Mouse (Mus musculus) forebrain, embryonic 16.5 days (tissue): ENCODE measurements around the gene Tap1. TPM values are rescaled to one million over a fixed set of nuclear protein-coding genes. Genes with fewer than 3 reads are reported as not detected.
A peak's percentile ranks its signal among the peaks of the same experiment; 100 is the strongest.

ENCODE experiments used
- ATAC-seq: fragments of 200-750 bp; cut with Nextera tagmentation; 2 replicates; pipeline ENCODE4 v1.8.0; 2017; ENCODE audit warnings: mild to moderate bottlenecking, moderate library complexity
- H3K27ac ChIP-seq: fragments of 300-500 bp; sonication (generic); 2 replicates; pipeline ENCODE4 v1.5.1; 2014; ENCODE audit warnings: low read length, control low read depth
- H3K27me3 ChIP-seq: fragments of 300-500 bp; sonication (generic); replicated peaks from 2 replicates; pipeline ENCODE4 v1.6.1; 2014; ENCODE audit warnings: low read length; ENCODE audit not compliant: control insufficient read depth, insufficient read depth
- H3K36me3 ChIP-seq: fragments of 300-500 bp; sonication (generic); 2 replicates; pipeline ENCODE4 v1.6.1; 2014; ENCODE audit not compliant: control insufficient read depth, insufficient read depth
- H3K4me1 ChIP-seq: fragments of 300-500 bp; sonication (generic); replicated peaks from 2 replicates; pipeline ENCODE4 v1.6.1; 2014; ENCODE audit warnings: low read length; ENCODE audit not compliant: control insufficient read depth, insufficient read depth
- H3K4me2 ChIP-seq: fragments of 300-500 bp; sonication (generic); 2 replicates; pipeline ENCODE4 v1.6.1; 2014; ENCODE audit warnings: mild to moderate bottlenecking, low read length, control low read depth
- H3K4me3 ChIP-seq: fragments of 300-500 bp; sonication (generic); replicated peaks from 2 replicates; pipeline ENCODE4 v1.5.1; 2014; ENCODE audit warnings: mild to moderate bottlenecking, low read length, control low read depth
- H3K9ac ChIP-seq: fragments of 300-500 bp; sonication (generic); replicated peaks from 2 replicates; pipeline ENCODE4 v1.6.1; 2014; ENCODE audit warnings: low read depth, low read length, control low read depth
- H3K9me3 ChIP-seq: fragments of 300-500 bp; sonication (generic); 2 replicates; pipeline ENCODE4 v1.6.1; 2016; ENCODE audit warnings: low read length; ENCODE audit not compliant: control insufficient read depth
- WGBS: fragments of 180-500 bp; shearing (Covaris S2); extraction: QIAGEN DNeasy Blood & Tissue Kit; methylation state at CpG from one replicate; pipeline ENCODE4 v1.1.7; 2014; 5-methylcytosine and 5-hydroxymethylcytosine counted together
- polyA plus RNA-seq: library from polyadenylated mRNA; unstranded; fragments of >200 nt; fragmentation: Nextera tagmentation; extraction: Ambion mirVana; gene quantifications from 2 replicates; pipeline ENCODE4 v1.2.1, GENCODE M21; 2015

The Tap1 gene
- polyA plus RNA-seq, 1 experiment from 2014 or later: 2.6 TPM

DNA sequence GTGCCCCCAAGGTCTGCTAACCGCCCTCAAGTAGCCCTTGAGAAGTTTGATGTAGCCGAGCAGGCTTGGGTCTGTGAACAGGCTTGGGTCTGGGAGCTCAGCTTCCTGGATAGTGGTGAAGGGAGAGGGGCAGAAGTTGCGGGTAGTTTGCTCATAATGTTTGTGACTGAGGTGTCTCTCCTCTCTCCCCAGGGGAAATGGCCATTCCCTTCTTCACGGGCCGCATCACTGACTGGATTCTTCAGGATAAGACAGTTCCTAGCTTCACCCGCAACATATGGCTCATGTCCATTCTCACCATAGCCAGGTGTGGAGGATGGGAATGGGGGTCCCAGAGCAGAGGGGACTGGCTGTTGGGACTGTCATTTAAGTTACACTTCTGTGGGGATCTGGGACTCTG lies 1.6 kb downstream of the Tap1 start:
- H3K9me3 ChIP-seq: no peaks in the 10 kb centered on the region
- WGBS: 69% methylated on average over 6 of the region's 6 CpGs
- H3K9ac ChIP-seq: no peak overlapping the region
- H3K27me3 ChIP-seq: peaks cover 46% of the 10 kb centered on the region
- no peaks in the 10 kb centered on the region for H3K36me3 ChIP-seq
- peaks cover 14% of the 10 kb centered on the region for H3K4me1 ChIP-seq
- H3K27ac ChIP-seq: no peak overlapping the region
- H3K4me3 ChIP-seq: no peak overlapping the region
- ATAC-seq: no peak
- no peak overlapping the region for H3K4me2 ChIP-seq

GRCm38 (mm10) chr17:34192852-34193251 lies 5.5 kb downstream of the Tap1 start:
- H3K4me2 ChIP-seq: no peak overlapping the region
- H3K4me3 ChIP-seq: no peak overlapping the region
- no peaks in the 10 kb centered on the region for H3K36me3 ChIP-seq
- WGBS: 23% methylated on average over 16 of the region's 16 CpGs
- peaks cover 58% of the 10 kb centered on the region for H3K27me3 ChIP-seq
- no peak overlapping the region for H3K27ac ChIP-seq
- H3K9ac ChIP-seq: no peak overlapping the region
- H3K9me3 ChIP-seq: no peaks in the 10 kb centered on the region
- no peak for ATAC-seq
- peaks cover 14% of the 10 kb centered on the region for H3K4me1 ChIP-seq

GRCm38 (mm10) chr17:34193468-34193867 lies 6.1 kb downstream of the Tap1 start:
- H3K27me3 ChIP-seq: peaks cover 59% of the 10 kb centered on the region
- no peak overlapping the region for H3K4me3 ChIP-seq
- H3K36me3 ChIP-seq: no peaks in the 10 kb centered on the region
- no peak for ATAC-seq
- no peak overlapping the region for H3K27ac ChIP-seq
- 59% methylated on average over 8 of the region's 8 CpGs for WGBS
- H3K4me2 ChIP-seq: no peak overlapping the region
- H3K9ac ChIP-seq: no peak overlapping the region
- no peaks in the 10 kb centered on the region for H3K9me3 ChIP-seq
- H3K4me1 ChIP-seq: peaks cover 15% of the 10 kb centered on the region

- H3K9me3 ChIP-seq: no peaks in the 10 kb centered on the region
- peaks cover 62% of the 10 kb centered on the region for H3K27me3 ChIP-seq
- no peak overlapping the region for H3K4me3 ChIP-seq
- no peaks in the 10 kb centered on the region for H3K36me3 ChIP-seq
- no peak overlapping the region for H3K4me2 ChIP-seq
- H3K27ac ChIP-seq: no peak overlapping the region
- H3K4me1 ChIP-seq: peaks cover 15% of the 10 kb centered on the region
- no peak for ATAC-seq
- no peak overlapping the region for H3K9ac ChIP-seq
- 89% methylated on average over 4 of the region's 4 CpGs for WGBS
Observed at GRCm38 (mm10) chr17:34194723-34195122, 7.4 kb downstream of the Tap1 start.

DNA sequence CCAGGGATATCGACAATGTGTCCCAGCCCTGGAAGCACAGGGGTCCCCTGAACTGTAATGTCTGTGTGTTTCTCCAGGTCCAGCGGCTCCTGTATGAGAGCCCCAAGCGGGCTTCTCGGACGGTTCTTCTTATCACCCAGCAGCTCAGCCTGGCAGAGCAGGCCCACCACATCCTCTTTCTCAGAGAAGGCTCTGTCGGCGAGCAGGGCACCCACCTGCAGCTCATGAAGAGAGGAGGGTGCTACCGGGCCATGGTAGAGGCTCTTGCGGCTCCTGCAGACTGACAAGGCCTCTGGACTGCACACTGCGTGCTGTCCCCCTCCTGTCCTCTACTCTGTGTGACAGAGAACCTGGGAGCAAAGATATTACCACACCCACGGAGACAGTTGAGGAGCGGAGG lies 9.1 kb downstream of the Tap1 start:
- no peak overlapping the region for H3K4me2 ChIP-seq
- WGBS: 28% methylated on average over 12 of the region's 12 CpGs
- no peak overlapping the region for H3K4me3 ChIP-seq
- H3K36me3 ChIP-seq: no peaks in the 10 kb centered on the region
- no peaks in the 10 kb centered on the region for H3K9me3 ChIP-seq
- ATAC-seq: no peak
- peaks cover 15% of the 10 kb centered on the region for H3K4me1 ChIP-seq
- peaks cover 60% of the 10 kb centered on the region for H3K27me3 ChIP-seq
- no peak overlapping the region for H3K27ac ChIP-seq
- H3K9ac ChIP-seq: no peak overlapping the region

DNA sequence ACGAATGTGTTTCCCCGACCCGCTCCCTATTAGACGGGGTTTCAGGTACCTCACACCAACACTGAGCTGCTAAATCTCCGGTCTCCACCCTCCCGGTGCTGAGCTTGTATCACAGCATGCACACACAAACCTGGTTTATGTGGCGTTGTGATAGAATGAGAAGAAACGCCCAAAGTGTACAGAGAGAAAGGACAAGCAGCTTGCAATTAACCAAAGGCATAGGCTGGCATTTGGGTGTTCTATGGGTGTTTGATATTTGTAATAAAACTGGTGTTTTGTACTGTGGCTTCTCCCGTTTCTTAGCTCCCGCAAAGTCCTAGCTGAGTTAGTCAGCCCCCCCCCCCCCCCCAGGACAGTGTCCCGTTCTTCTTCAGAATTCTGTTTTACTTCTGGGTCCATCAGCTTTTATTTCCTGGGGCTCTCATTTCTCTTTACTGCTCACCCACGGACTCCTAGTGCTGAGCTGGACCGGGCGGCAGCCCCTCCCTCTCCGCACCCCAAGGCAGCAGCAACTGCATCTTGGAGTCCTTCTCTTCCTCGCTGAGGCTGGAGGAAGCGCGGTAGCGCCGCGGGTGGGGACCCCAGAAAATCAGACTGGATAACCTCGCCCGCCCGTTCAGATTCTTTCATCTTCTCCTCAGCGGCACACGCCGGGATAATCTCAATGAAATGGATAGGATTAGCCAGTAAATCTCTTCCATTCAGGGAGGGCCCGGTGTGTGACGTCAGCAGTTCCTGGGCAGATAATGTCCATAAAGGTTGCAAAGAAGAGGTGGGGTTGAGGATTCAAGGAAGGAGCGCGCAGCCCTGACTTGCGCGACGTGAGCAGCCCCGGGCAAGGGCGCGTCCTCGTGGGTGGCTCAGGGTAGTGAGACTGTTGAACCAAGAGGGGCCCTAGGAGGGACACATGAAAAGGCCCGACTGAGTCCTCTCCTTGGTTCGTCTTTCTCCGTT lies 9.9 kb downstream of the Tap1 start, which contains the start of gene Psmb8:
Gene Psmb8, plus strand, starts transcription at position 781 of the 954 bp plus-strand sequence.
- no peaks in the 10 kb centered on the region for H3K9me3 ChIP-seq
- no peaks in the 10 kb centered on the region for H3K36me3 ChIP-seq
- peaks cover 15% of the 10 kb centered on the region for H3K4me1 ChIP-seq
- H3K4me2 ChIP-seq: peak within 1 kb of the TSS; percentile 73
- WGBS: 3% methylated on average over 41 of the region's 41 CpGs
- peaks cover 55% of the 10 kb centered on the region for H3K27me3 ChIP-seq
- H3K9ac ChIP-seq: peak within 1 kb of the TSS; percentile 46
- peak; percentile 89 for ATAC-seq
- peak within 1 kb of the TSS; percentile 44 for H3K4me3 ChIP-seq
- H3K27ac ChIP-seq: no peak within 1 kb of the TSS

- Histone ChIP-seq H3K36me3 (no peaks in the 10 kb centered on the region), H3K4me3 (peak overlapping the region; percentile 44), H3K4me2 (peak overlapping the region; percentile 73), H3K27me3 (peaks cover 47% of the 10 kb centered on the region), H3K9ac (peak overlapping the region; percentile 46), H3K27ac (no peak overlapping the region), H3K9me3 (no peaks in the 10 kb centered on the region), H3K4me1 (peaks cover 15% of the 10 kb centered on the region)
- 2% methylated on average over 32 of the region's 32 CpGs for WGBS
- peak; percentile 34 for ATAC-seq
Observed at GRCm38 (mm10) chr17:34197904-34198520, 10.7 kb downstream of the Tap1 start.

DNA sequence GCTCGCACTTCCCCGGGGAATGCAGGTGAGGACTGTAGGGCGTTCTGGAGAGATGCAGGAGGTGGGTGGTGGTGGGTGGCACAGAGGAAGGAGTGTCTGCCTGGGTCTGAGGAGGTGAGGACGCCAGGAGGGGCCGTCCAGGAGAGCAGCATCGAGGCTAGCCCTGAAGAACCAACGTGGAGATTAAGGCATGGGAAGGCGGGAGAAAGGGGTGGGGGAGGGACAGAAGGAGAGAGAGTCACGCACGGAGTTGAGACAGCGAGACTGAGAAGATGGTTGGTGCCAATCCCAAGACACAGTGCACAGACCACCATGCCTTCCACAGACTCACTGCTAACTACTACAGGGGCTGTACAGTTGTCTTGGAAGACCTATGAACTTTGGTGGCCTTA lies 11.2 kb downstream of the Tap1 start:
- WGBS: 5% methylated on average over 11 of the region's 11 CpGs
- Histone ChIP-seq H3K36me3 (no peaks in the 10 kb centered on the region), H3K4me2 (peak overlapping the region; percentile 73), H3K27me3 (peaks cover 47% of the 10 kb centered on the region), H3K4me3 (peak overlapping the region; percentile 44), H3K9ac (no peak overlapping the region), H3K27ac (no peak overlapping the region), H3K9me3 (no peaks in the 10 kb centered on the region), H3K4me1 (peaks cover 15% of the 10 kb centered on the region)
- no peak for ATAC-seq

DNA sequence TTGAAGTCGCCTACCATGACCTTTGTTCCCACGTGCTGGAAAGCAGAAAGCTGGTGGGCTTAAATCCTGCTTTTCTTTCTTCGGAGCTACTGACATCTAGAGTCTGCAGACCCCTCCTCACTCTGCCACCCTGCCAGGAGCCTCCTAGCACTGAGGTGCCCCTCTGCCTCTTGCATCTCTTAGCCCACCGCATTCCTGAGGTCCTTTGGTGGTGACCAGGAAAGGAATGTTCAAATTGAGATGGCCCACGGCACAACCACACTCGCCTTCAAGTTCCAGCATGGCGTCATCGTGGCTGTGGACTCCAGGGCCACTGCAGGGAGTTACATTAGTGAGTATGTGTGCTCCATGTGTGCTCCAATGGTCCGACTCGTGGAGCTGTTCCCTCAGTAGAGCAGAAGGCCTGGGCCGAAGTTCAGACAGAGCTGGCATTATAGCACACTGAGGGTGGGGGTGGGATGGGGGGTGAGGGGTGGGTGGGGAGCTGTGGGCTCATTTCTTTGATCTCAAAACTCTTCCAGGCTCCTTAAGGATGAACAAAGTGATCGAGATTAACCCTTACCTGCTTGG lies 11.8 kb downstream of the Tap1 start:
- H3K9me3 ChIP-seq: no peaks in the 10 kb centered on the region

More for the DNA sequence above, 11.8 kb downstream of the Tap1 start:
- H3K36me3 ChIP-seq: no peaks in the 10 kb centered on the region
- H3K4me3 ChIP-seq: no peak overlapping the region
- peaks cover 47% of the 10 kb centered on the region for H3K27me3 ChIP-seq
- ATAC-seq: no peak
- no peak overlapping the region for H3K27ac ChIP-seq
- H3K4me1 ChIP-seq: peaks cover 15% of the 10 kb centered on the region
- no peak overlapping the region for H3K9ac ChIP-seq
- H3K4me2 ChIP-seq: no peak overlapping the region
- 62% methylated on average over 12 of the region's 12 CpGs for WGBS
